Mouse (Mus musculus): ENCODE data around the gene Aldoart2.
A peak's percentile ranks its signal among the peaks of the same experiment; 100 is the strongest.
"Not testable (repeated sequence)": the region's sequence is repeated elsewhere in the genome, so short reads cannot be mapped to it uniquely, and the experiment has no call there.

Gene Aldoart2

DNA sequence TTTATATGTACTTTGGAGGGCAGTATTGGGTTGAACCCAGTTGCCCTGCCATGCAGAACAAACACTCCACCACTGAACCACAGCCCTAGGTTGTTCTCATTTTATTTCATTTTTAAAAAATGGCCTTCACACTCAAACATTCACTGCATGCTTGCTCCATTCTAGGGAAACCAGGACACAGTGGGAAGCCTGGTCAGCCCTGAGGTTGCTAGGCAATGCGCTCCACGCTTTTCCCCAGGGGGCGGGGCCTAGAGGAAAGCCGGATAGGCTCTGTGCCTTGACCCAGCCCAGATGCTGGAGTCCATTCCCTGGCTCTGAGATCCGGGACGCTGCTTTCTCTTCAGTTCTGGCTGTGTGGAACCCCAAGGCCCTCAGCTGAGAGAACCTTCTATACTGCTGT is 8.8 kb downstream of the Aldoart2 start:
- no peak for DNase-seq (ENCODE audit: low spot score in 2 of 2)

DNA sequence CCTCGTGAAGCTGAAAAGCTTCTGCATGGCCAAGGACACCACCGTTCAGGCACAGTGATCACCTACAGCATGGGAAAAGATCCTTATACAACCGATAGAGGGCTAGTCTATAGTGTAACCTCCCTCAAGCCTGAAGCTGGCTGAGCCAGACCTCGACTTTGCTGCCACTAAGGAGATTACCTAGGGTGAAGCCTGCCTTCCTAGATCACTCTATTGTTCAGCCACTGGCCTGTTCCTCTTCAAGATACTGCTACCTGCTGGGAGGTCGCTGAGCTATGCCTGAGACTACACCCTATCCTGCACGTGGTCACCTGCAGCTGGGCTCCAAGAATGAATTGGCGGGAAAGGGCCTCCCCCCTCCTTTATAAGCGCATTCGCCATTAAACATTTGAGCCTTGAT is 21.9 kb downstream of the Aldoart2 start:
- not testable (repeated sequence) for DNase-seq (ENCODE audit: low spot score in 2 of 2)

DNA sequence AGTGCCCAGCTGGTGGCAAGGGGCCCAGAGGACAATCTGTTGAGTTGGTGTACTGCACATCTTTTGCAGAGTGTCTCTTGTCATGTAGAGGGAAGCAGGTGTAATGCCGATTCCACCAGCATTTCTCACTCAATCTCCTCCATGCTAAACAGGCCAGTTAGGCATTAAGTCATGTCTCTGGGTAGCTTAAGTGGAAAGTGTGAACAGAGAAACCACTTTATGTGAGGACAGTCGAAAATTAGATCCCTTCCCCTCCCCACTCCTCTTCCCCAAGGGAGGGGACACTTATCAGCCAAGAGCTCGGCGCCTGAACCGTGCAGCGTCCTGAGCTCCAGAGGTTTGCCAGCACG is 33.5 kb downstream of the Aldoart2 start:
- no peak for DNase-seq (ENCODE audit: low spot score in 2 of 2)

DNA sequence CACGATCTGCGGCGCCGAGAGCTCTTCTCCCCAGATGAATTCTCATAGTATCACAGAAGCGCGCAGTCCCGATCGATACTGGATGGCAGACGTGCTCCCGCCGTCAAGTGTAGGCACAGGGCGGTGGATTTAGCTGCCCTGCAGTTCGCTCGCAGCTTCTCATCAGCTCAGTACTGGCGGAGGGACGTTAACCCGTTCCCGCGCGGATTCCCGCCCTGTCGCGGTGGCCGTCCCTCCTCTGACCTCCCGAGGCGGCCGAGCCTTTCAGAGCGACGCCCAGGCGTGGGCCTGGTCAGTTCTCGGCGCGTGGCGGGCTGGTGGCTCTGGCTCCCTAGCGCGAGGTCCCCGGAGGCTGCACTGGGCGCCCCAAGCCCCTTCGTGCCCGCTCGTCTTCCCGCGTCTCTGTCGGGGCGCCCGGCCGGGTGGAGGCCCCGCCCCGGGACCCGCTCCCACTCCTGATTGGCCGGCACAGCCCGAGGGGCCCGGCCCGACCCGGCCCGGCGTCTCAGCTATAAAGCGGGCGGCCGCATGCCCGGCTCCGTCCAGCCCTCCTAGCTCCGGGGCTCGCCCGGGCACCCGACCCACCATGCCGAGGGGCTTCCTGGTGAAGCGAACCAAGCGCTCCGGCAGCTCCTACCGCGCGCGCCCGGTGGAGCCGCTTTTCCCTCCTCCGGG is 34.0 kb downstream of the Aldoart2 start, which contains the start of gene Insm2:
TSS of gene Insm2 (plus strand) at position 541 of the 675 bp plus-strand sequence.
- DNase-seq (ENCODE audit: low spot score in 2 of 2), result peak in 1 of 2 experiments; percentile 12

DNA sequence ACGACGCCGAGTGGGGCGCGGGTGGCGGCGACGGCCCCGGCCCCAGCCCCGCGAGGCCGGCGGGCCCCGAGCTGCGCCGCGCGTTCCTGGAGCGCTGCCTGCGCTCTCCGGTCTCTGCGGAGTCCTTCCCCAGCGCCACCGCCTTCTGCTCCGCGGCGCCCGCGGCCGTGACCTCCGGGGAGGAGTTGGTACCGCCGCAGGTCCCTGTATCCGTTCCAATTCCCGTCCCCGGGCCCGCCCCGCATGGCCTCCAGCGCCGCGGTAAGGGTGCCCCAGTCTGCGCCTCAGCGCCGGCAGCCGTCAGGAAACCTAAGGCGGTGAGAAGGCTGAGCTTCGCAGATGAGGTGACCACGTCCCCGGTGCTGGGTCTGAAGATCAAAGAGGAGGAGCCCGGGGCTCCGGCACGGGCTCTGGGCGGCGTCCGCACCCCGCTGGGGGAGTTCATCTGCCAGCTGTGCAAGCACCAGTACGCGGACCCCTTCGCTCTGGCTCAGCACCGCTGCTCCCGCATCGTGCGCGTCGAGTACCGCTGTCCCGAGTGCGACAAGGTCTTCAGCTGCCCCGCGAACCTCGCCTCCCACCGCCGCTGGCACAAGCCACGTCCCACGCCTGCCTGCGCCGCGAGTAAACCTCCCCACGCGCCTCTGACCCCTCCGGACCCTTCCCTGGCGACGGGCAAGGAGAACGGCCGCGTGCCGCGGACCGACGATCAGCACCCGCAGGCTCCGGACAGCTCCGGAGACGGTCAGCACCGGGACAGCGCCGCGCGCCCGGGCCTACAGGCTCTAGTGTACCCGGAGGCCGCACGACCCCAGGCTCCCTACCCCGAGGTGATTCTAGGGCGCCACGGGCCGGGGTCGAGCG is 34.8 kb downstream of the Aldoart2 start:
- DNase-seq (ENCODE audit: low spot score in 2 of 2), result peak in 1 of 2 experiments; percentile 23

DNA sequence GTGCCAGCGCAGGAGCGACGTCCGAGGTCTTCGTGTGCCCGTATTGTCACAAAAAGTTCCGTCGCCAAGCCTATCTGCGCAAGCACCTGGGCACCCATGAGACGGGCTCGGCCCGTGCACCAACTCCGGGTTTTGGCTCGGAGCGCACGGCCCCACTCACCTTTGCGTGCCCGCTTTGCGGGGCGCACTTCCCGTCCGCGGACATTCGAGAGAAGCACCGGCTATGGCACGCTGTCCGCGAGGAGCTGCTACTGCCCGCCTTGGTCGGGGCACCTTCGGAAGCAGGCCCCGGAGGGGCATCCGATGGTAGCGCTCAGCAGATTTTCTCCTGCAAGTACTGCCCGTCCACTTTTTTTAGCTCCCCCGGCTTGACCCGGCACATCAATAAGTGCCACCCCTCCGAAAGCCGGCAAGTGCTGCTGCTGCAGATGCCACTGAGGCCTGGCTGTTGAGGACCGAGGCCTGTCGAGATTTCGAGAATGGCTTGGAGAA is 35.5 kb downstream of the Aldoart2 start:
- no peak for DNase-seq (ENCODE audit: low spot score in 2 of 2)

- no peak for DNase-seq (ENCODE audit: low spot score in 2 of 2)
Observed at GRCm38 (mm10) chr12:55604411-55604810, 39.4 kb downstream of the Aldoart2 start.

GRCm38 (mm10) chr12:55607902-55608301 is 42.9 kb downstream of the Aldoart2 start:
- DNase-seq (ENCODE audit: low spot score in 2 of 2), result no peak

DNA sequence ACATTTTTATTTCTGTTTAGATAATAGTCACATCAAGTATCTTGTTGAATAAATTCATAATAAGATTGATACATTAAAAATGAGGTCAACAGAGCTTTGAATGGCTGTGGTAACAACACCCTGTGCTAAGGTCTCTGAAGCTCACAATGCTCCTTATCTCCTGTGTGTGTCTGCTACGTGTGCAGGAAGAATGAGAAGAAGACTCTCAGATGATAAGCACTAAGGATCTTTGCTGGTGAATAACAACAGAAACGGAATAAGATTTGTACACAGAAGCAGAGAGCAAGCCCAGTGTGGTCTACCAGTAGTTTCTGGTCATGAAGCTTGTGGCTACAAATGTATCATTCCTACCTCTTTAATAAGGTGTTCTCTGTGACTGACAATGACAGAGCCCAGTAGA is 45.8 kb downstream of the Aldoart2 start:
- DNase-seq (ENCODE audit: low spot score in 2 of 2), result no peak

Data from frontal cortex, postnatal 14 days (tissue).